Mouse (Mus musculus) liver, embryonic 11.5 days (tissue): Measurements from ENCODE around the gene Mphosph10. TPM values are rescaled to one million over a fixed set of nuclear protein-coding genes. Genes with fewer than 3 reads are reported as not detected.

Experiments
- ATAC-seq: fragments of 200-750 bp; cut with Nextera tagmentation; replicated peaks from 2 replicates; pipeline ENCODE4 v1.8.0; 2017; ENCODE audit warnings: moderate number of reproducible peaks, mild to moderate bottlenecking, moderate TSS enrichment, moderate library complexity; ENCODE audit not compliant: low FRiP score
- DNase-seq: peaks from one replicate; pipeline ENCODE4 v3.0.0-alpha.2; 2017; ENCODE audit warnings: low spot score
- H3K27ac ChIP-seq: fragments of 300-500 bp; sonication (generic); 2 replicates; pipeline ENCODE4 v1.5.1; 2014; ENCODE audit warnings: mild to moderate bottlenecking, low read depth, low read length, control low read depth
- H3K27me3 ChIP-seq: fragments of 300-500 bp; sonication (generic); replicated peaks from 2 replicates; pipeline ENCODE4 v1.6.1; 2014; ENCODE audit warnings: low read length, mixed read lengths; ENCODE audit not compliant: control insufficient read depth, insufficient read depth
- H3K36me3 ChIP-seq: fragments of 300-500 bp; sonication (generic); 2 replicates; pipeline ENCODE4 v1.6.1; 2014; ENCODE audit warnings: mild to moderate bottlenecking, low read length, moderate library complexity, mixed read lengths; ENCODE audit not compliant: control insufficient read depth, insufficient read depth
- H3K4me1 ChIP-seq: fragments of 300-500 bp; sonication (generic); replicated peaks from 2 replicates; pipeline ENCODE4 v1.6.1; 2014; ENCODE audit warnings: low read length, mixed read lengths; ENCODE audit not compliant: control insufficient read depth, insufficient read depth
- H3K4me2 ChIP-seq: fragments of 300-500 bp; sonication (generic); 2 replicates; pipeline ENCODE4 v1.6.1; 2014; ENCODE audit warnings: mild to moderate bottlenecking, control low read depth, moderate library complexity
- H3K4me3 ChIP-seq: fragments of 300-500 bp; sonication (generic); 2 replicates; pipeline ENCODE4 v1.5.1; 2014; ENCODE audit warnings: low read depth, low read length, control low read depth
- H3K9ac ChIP-seq: fragments of 300-500 bp; sonication (generic); 2 replicates; pipeline ENCODE4 v1.6.1; 2014; ENCODE audit warnings: low read depth, low read length, control low read depth
- H3K9me3 ChIP-seq: fragments of 300-500 bp; sonication (generic); 2 replicates; pipeline ENCODE4 v1.6.1; 2016; ENCODE audit warnings: low read length, inconsistent platforms, mixed read lengths; ENCODE audit not compliant: control insufficient read depth
- WGBS: fragments of 180-500 bp; shearing (Covaris S2); extraction: QIAGEN DNeasy Blood & Tissue Kit; methylation state at CpG from one replicate; pipeline ENCODE4 v1.1.7; 2014; 5-methylcytosine and 5-hydroxymethylcytosine counted together
- polyA plus RNA-seq: library from polyadenylated mRNA; unstranded; fragments of >200 nt; fragmentation: Nextera tagmentation; extraction: Ambion mirVana; gene quantifications from 2 replicates; pipeline ENCODE4 v1.2.1, GENCODE M21; 2014

The Mphosph10 gene
- polyA plus RNA-seq, 1 experiment from 2014 or later: 73.4 TPM

GRCm38 (mm10) chr7:64327486-64327885, 64.6 kb downstream of the Mphosph10 start:
- Histone ChIP-seq H3K27ac (no peak overlapping the region), H3K9ac (no peak overlapping the region), H3K9me3 (no peaks in the 10 kb centered on the region), H3K27me3 (no peaks in the 10 kb centered on the region), H3K4me2 (no peak overlapping the region), H3K4me3 (no peak overlapping the region), H3K36me3 (no peaks in the 10 kb centered on the region; the same call in 1 of the 2 replicates), H3K4me1 (no peaks in the 10 kb centered on the region)
- no peak for ATAC-seq
- DNase-seq: no peak
- WGBS: 88% methylated on average over 4 of the region's 4 CpGs

DNA sequence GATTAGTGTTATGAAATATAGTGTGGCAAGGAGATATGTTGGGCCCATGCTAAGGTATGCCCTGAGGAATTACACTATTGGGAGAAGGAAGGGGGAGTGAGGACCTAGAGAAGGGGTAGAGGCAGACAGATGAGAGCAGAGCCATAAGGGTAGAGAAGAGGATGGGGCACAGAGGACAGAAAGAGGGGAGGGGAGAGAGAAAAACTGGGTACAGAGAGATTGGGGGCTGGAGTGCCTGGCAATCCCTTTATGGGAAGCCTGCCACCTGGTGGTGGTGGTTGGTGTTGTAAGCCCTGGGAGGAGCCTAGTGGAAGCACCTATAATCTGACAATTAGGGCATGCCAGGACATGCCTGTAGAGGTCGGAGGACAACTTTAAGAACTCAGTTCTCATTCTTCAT, 65.2 kb downstream of the Mphosph10 start:
- DNase-seq: peak; percentile 72
- H3K36me3 ChIP-seq: no peaks in the 10 kb centered on the region; the same call in 1 of the 2 replicates
- peak; percentile 81 for ATAC-seq

More for the DNA sequence above, 65.2 kb downstream of the Mphosph10 start:
- WGBS: 22% methylated on average over 1 of the region's 1 CpGs
- Histone ChIP-seq H3K27me3 (no peaks in the 10 kb centered on the region), H3K4me1 (no peaks in the 10 kb centered on the region), H3K9me3 (no peaks in the 10 kb centered on the region), H3K9ac (no peak overlapping the region), H3K4me2 (no peak overlapping the region), H3K4me3 (no peak overlapping the region), H3K27ac (no peak overlapping the region)

Other genes starting within 250 kb of the Mphosph10 start
- 0.21 TPM in 1 of 2 replicates, not detected in the other for gene Trpm1, start 238.4 kb downstream of the Mphosph10 start, polyA plus RNA-seq
- 5.5 and 5.9 TPM in 2 replicates for gene Mtmr10, start 104.6 kb downstream of the Mphosph10 start, polyA plus RNA-seq
- 3.4 and 4.1 TPM in 2 replicates for gene Fan1, start 18.2 kb downstream of the Mphosph10 start, polyA plus RNA-seq
- gene Mcee, start 339 bp upstream of the Mphosph10 start, polyA plus RNA-seq: 53.8 and 57.8 TPM in 2 replicates
- gene Apba2, start 109.4 kb upstream of the Mphosph10 start, polyA plus RNA-seq: 0.66 and 0.96 TPM in 2 replicates